Mouse (Mus musculus) heart, embryonic 10.5 days (tissue): ENCODE data around the gene Olfr102. TPM values are rescaled to one million over a fixed set of nuclear protein-coding genes. Genes with fewer than 3 reads are reported as not detected.

ENCODE experiments used
- polyA plus RNA-seq: library from polyadenylated mRNA; unstranded; fragments of >200 nt; fragmentation: Nextera tagmentation; extraction: Ambion mirVana; gene quantifications from 2 replicates; pipeline ENCODE4 v1.2.1, GENCODE M21; 2016

Gene Olfr102
- polyA plus RNA-seq, 1 experiment from 2014 or later: not detected

Other genes starting within 250 kb of the Olfr102 start
- gene Olfr90, start 228.6 kb downstream of the Olfr102 start, polyA plus RNA-seq: not detected in 2 replicates
- 0.15 TPM in 1 of 2 replicates, not detected in the other for gene Olfr91, start 218.8 kb downstream of the Olfr102 start, polyA plus RNA-seq
- not detected in 2 replicates for gene Olfr92, start 197.0 kb downstream of the Olfr102 start, polyA plus RNA-seq
- not detected in 2 replicates for gene Olfr93, start 155.6 kb downstream of the Olfr102 start, polyA plus RNA-seq
- gene Ubd, start 123.2 kb downstream of the Olfr102 start, polyA plus RNA-seq: not detected in 2 replicates
- gene Olfr94, start 116.1 kb downstream of the Olfr102 start, polyA plus RNA-seq: not detected in 2 replicates
- gene Olfr95, start 103.9 kb downstream of the Olfr102 start, polyA plus RNA-seq: not detected in 2 replicates
- not detected in 2 replicates for gene Olfr96, start 96.9 kb downstream of the Olfr102 start, polyA plus RNA-seq
- gene Olfr97, start 79.7 kb downstream of the Olfr102 start, polyA plus RNA-seq: not detected in 2 replicates
- not detected in 2 replicates for gene Olfr98, start 53.3 kb downstream of the Olfr102 start, polyA plus RNA-seq
- 1.00 and 1.7 TPM in 2 replicates for gene H2-M3, start 46.8 kb downstream of the Olfr102 start, polyA plus RNA-seq
- gene Olfr99, start 33.6 kb downstream of the Olfr102 start, polyA plus RNA-seq: 0.09 TPM in 1 of 2 replicates, not detected in the other
- not detected in 2 replicates for gene Olfr101, start 12.7 kb downstream of the Olfr102 start, polyA plus RNA-seq
- gene Olfr103, start 22.6 kb upstream of the Olfr102 start, polyA plus RNA-seq: not detected in 2 replicates
- gene Olfr104-ps, start 42.5 kb upstream of the Olfr102 start, polyA plus RNA-seq: not detected in 2 replicates
- not detected in 2 replicates for gene Olfr105-ps, start 62.0 kb upstream of the Olfr102 start, polyA plus RNA-seq
- gene Olfr106-ps, start 73.3 kb upstream of the Olfr102 start, polyA plus RNA-seq: not detected in 2 replicates
- not detected in 2 replicates for gene Olfr107, start 82.2 kb upstream of the Olfr102 start, polyA plus RNA-seq
- gene Olfr108, start 128.4 kb upstream of the Olfr102 start, polyA plus RNA-seq: not detected in 2 replicates
- gene Olfr109, start 141.9 kb upstream of the Olfr102 start, polyA plus RNA-seq: not detected in 2 replicates
- not detected in 2 replicates for gene H2-M2, start 166.5 kb upstream of the Olfr102 start, polyA plus RNA-seq
- gene Olfr110, start 175.4 kb upstream of the Olfr102 start, polyA plus RNA-seq: not detected in 2 replicates
- gene Olfr111, start 191.0 kb upstream of the Olfr102 start, polyA plus RNA-seq: not detected in 2 replicates